Mouse (Mus musculus): ENCODE results near the gene Trpv5.

- TF ChIP-seq CTCF (IDR thresholded peaks at IDR 0.05; ENCODE audit: low read depth) (peak; percentile 67), EP300 (IDR thresholded peaks at IDR 0.05; ENCODE audit: low read depth) (no peak)
Measured at GRCm38 (mm10) chr6:41702928-41703327, 22.4 kb upstream of the Trpv5 start.
